Mouse (Mus musculus) B cell, adult (primary cell): ENCODE results near the gene Tecta. TPM values are rescaled to one million over a fixed set of nuclear protein-coding genes. Genes with fewer than 3 reads are reported as not detected.

ENCODE experiments used
- total RNA-seq: library from RNA; stranded (reverse); gene quantifications from 4 replicates; pipeline ENCODE4 v1.2.4, GENCODE M21; 2023; ENCODE audit not compliant: inconsistent age

Gene Tecta
- total RNA-seq: 0.16 TPM in 1 of 4 replicates, not detected in the others

GRCm38 (mm10) chr9:42399829-42400228 lies at the start of gene Tecta:
TSS of gene Tecta (minus strand) at chr9:42399929.

Other genes starting within 250 kb of the Tecta start
- 24.4 to 30.3 TPM (median 27.9 TPM) in 4 replicates for gene Sc5d, start 135.7 kb downstream of the Tecta start, total RNA-seq
- 35.5 to 44.7 TPM (median 40.7 TPM) in 4 replicates for gene Tbcel, start 107.9 kb upstream of the Tecta start, total RNA-seq